Mouse (Mus musculus) embryonic facial prominence, embryonic 15.5 days (tissue): Measurements from ENCODE around the gene Prrxl1. TPM values are rescaled to one million over a fixed set of nuclear protein-coding genes. Genes with fewer than 3 reads are reported as not detected.

Experiments used
- ATAC-seq: fragments of 200-750 bp; cut with Nextera tagmentation; 2 replicates; pipeline ENCODE4 v1.8.0; 2017; ENCODE audit warnings: low read depth, moderate TSS enrichment; ENCODE audit not compliant: insufficient number of reproducible peaks, low FRiP score, low TSS enrichment
- H3K27ac ChIP-seq: fragments of 300-500 bp; sonication (generic); replicated peaks from 2 replicates; pipeline ENCODE4 v1.5.1; 2015; ENCODE audit warnings: mild to moderate bottlenecking, inconsistent platforms
- H3K27me3 ChIP-seq: fragments of 300-500 bp; sonication (generic); 2 replicates; pipeline ENCODE4 v1.6.1; 2015; ENCODE audit warnings: inconsistent platforms
- H3K36me3 ChIP-seq: fragments of 300-500 bp; sonication (generic); 2 replicates; pipeline ENCODE4 v1.6.1; 2015; ENCODE audit warnings: mild to moderate bottlenecking, inconsistent platforms
- H3K4me1 ChIP-seq: fragments of 300-500 bp; sonication (generic); 2 replicates; pipeline ENCODE4 v1.6.1; 2015; ENCODE audit warnings: inconsistent platforms
- H3K4me2 ChIP-seq: fragments of 300-500 bp; sonication (generic); replicated peaks from 2 replicates; pipeline ENCODE4 v1.6.1; 2015; ENCODE audit warnings: mild to moderate bottlenecking, inconsistent platforms
- H3K4me3 ChIP-seq: fragments of 300-500 bp; sonication (generic); replicated peaks from 2 replicates; pipeline ENCODE4 v1.5.1; 2015; ENCODE audit warnings: mild to moderate bottlenecking, inconsistent platforms
- H3K9ac ChIP-seq: fragments of 300-500 bp; sonication (generic); 2 replicates; pipeline ENCODE4 v1.6.1; 2015; ENCODE audit warnings: inconsistent platforms
- H3K9me3 ChIP-seq: fragments of 300-500 bp; sonication (generic); replicated peaks from 2 replicates; pipeline ENCODE4 v1.6.1; 2016; ENCODE audit warnings: inconsistent platforms
- WGBS: fragments of 180-500 bp; shearing (Covaris S2); methylation state at CpG from one replicate; pipeline ENCODE4 v1.1.7; 2015; 5-methylcytosine and 5-hydroxymethylcytosine counted together
- polyA plus RNA-seq: library from polyadenylated mRNA; unstranded; fragments of >200 nt; fragmentation: Nextera tagmentation; extraction: Ambion mirVana; gene quantifications from 2 replicates; pipeline ENCODE4 v1.2.1, GENCODE M21; 2015

The Prrxl1 gene
- polyA plus RNA-seq, 1 experiment from 2014 or later: 1.5 TPM

GRCm38 (mm10) chr14:32684735-32685105 is 85.5 kb downstream of the Prrxl1 start:
- no peak for ATAC-seq
- Histone ChIP-seq H3K9ac (no peak overlapping the region), H3K27ac (peak overlapping the region; percentile 48; the same call in 1 of the 2 replicates), H3K9me3 (no peaks in the 10 kb centered on the region), H3K4me1 (peaks cover 27% of the 10 kb centered on the region), H3K4me2 (no peak overlapping the region), H3K27me3 (peaks cover 5% of the 10 kb centered on the region; the same call in 1 of the 2 replicates), H3K36me3 (no peaks in the 10 kb centered on the region), H3K4me3 (0 out of 2 replicates have a peak overlapping the region, but pooled peaks have one; percentile 6)
- 62% methylated on average over 19 of the region's 19 CpGs for WGBS

DNA sequence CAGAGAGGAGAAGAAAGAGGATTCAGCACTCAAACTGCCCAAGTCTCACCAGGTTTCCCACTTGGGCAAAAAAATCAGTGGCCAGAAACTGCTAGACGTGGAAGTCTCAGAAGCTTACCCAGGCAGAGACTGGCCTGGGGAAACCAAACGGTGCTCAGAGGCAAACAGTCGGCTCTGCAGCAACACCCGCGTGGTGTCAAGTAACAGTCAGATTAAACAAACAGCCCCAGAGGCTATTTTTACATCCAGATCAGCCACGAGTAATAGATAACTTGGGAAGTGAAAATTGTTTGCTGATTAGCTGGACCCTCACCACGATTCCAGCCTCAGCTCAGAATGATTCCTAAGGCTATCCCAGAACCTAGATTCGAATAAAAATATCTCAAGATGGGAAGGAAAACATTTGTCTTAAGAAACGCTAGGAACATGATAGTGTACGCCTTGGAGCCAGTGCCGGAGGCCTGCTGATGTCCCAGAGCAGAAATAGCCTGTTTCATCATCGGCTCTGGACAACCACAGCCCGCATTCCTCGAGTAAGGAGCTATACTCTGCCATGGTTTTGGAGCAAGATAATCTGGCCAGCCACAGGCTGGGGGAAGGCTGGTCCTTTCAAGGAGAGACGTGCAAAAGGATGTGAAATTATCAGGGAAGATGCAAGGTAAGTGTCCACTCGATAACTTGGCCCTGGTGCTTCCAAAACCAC is 86.1 kb downstream of the Prrxl1 start, which contains the start of gene 3425401B19Rik:
Gene 3425401B19Rik (minus strand): TSS at position 170 of the 703 bp plus-strand sequence.
- H3K36me3 ChIP-seq: no peaks in the 10 kb centered on the region
- H3K9me3 ChIP-seq: no peaks in the 10 kb centered on the region
- peak within 1 kb of the TSS; percentile 27 for H3K4me2 ChIP-seq
- no peak for ATAC-seq
- peak within 1 kb of the TSS; percentile 48; the same call in 1 of the 2 replicates for H3K27ac ChIP-seq
- peaks cover 5% of the 10 kb centered on the region; the same call in 1 of the 2 replicates for H3K27me3 ChIP-seq
- peaks cover 27% of the 10 kb centered on the region for H3K4me1 ChIP-seq
- 0 out of 2 replicates have a peak within 1 kb of the TSS, but pooled peaks have one; percentile 7 for H3K4me3 ChIP-seq
- 42% methylated on average over 16 of the region's 16 CpGs for WGBS
- H3K9ac ChIP-seq: no peak within 1 kb of the TSS

DNA sequence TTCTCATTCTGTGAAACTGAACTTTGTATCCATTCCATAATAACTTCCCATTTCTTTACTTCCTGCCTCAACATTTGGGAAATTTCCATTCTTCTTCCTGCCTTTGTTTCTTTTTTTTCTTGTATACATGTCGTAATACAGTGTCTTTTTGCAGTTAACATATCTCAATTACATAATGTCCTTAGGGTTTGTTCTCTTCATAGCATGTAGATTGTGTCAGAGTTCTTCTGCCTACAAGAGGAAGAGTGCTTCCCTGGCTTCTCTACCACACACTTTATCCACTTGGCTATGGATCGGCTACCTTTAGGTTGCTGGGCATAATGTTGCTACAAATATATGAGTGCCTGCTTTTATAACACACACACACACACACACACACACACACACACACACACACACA is 96.7 kb downstream of the Prrxl1 start:
- no peak overlapping the region for H3K4me2 ChIP-seq
- 66% methylated on average over 2 of the region's 2 CpGs for WGBS

DNA sequence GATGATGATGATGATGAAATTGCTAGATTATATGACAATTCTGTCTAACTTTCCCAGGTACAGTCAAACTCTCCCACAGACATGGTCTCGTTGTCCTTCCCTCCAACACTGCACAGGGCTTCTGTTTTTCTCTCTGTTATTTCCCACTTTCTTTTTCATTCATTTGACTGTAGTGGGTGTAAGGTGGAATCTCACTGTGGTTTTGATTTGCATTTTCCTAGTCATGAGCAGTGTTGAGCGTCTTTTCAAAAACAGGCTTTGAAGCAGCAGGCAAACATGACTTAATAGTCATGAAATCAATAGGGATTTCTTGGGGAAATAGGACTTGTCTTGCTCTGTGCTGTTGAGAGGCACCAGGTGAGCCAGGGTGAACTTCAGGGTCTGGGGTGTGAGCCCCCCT is 97.1 kb downstream of the Prrxl1 start:
- no peak overlapping the region for H3K4me3 ChIP-seq
- H3K4me2 ChIP-seq: no peak overlapping the region
- no peak overlapping the region for H3K9ac ChIP-seq
- no peaks in the 10 kb centered on the region for H3K9me3 ChIP-seq
- no peaks in the 10 kb centered on the region for H3K4me1 ChIP-seq
- no peak overlapping the region for H3K27ac ChIP-seq
- H3K27me3 ChIP-seq: no peaks in the 10 kb centered on the region
- no peaks in the 10 kb centered on the region for H3K36me3 ChIP-seq
- 76% methylated on average over 2 of the region's 2 CpGs for WGBS
- no peak for ATAC-seq

More for the DNA sequence above, 96.7 kb downstream of the Prrxl1 start:
- Histone ChIP-seq H3K27ac (no peak overlapping the region), H3K9me3 (no peaks in the 10 kb centered on the region), H3K27me3 (no peaks in the 10 kb centered on the region), H3K4me1 (no peaks in the 10 kb centered on the region), H3K4me3 (no peak overlapping the region), H3K36me3 (no peaks in the 10 kb centered on the region), H3K9ac (no peak overlapping the region)
- no peak for ATAC-seq

DNA sequence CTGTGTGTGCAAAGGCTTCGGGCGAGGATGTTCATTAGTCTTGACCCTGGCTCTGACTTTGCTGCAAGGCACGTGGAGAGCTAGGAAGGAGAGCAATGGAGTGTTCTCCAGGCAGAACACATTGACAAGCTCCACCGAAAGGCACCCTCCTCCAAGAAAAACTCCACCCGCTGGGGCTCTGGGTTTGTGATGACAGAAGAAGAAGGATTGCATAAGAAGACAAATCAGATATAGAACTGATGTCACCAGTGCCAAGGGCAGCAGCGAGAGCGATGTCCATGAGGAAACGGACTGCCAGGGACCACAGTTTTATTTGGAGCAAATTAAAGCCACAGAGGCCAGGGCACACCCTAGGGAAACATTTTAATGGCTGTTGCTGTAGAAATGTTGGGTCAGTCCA is 98.6 kb downstream of the Prrxl1 start:
- Histone ChIP-seq H3K9me3 (no peaks in the 10 kb centered on the region), H3K4me1 (no peaks in the 10 kb centered on the region), H3K36me3 (no peaks in the 10 kb centered on the region), H3K4me2 (no peak overlapping the region), H3K4me3 (no peak overlapping the region), H3K9ac (no peak overlapping the region), H3K27ac (no peak overlapping the region), H3K27me3 (no peaks in the 10 kb centered on the region)
- 80% methylated on average over 8 of the region's 8 CpGs for WGBS
- no peak for ATAC-seq

DNA sequence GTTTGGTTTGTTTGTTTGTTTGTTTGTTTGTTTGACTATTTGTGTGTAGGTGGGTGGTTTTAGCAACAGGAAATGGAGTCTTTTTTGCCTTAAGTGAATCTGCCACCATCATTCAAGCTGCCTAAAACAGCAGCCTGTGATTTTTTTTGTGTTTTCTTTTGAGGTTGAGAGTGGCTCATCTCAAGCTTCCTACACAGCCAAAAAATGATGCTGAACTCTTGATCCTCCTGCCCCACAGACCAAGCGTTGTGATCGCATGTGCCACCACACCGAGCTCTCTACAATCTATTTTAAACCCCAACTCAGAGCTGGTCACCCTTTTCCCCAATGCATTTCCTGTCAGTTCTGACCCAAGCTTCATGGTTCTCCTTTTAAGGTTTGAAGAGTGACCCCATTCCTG is 99.3 kb downstream of the Prrxl1 start:
- Histone ChIP-seq H3K9ac (no peak overlapping the region), H3K36me3 (no peaks in the 10 kb centered on the region), H3K4me2 (no peak overlapping the region), H3K4me1 (no peaks in the 10 kb centered on the region), H3K27ac (no peak overlapping the region), H3K4me3 (no peak overlapping the region), H3K9me3 (no peaks in the 10 kb centered on the region), H3K27me3 (no peaks in the 10 kb centered on the region)
- WGBS: 77% methylated on average over 3 of the region's 3 CpGs
- no peak for ATAC-seq

Other genes starting within 250 kb of the Prrxl1 start
- 2.8 and 4.4 TPM in 2 replicates for gene 1700024G13Rik, start 211.0 kb upstream of the Prrxl1 start, polyA plus RNA-seq
- 0.39 and 0.53 TPM in 2 replicates for gene Slc18a3, start 134.6 kb upstream of the Prrxl1 start, polyA plus RNA-seq
- gene Chat, start 133.4 kb upstream of the Prrxl1 start, polyA plus RNA-seq: 0.05 TPM in 1 of 2 replicates, not detected in the other
- 17.8 and 23.0 TPM in 2 replicates for gene Ercc6, start 85.9 kb upstream of the Prrxl1 start, polyA plus RNA-seq
- 2.1 and 3.7 TPM in 2 replicates for gene 3425401B19Rik, start 85.9 kb downstream of the Prrxl1 start, polyA plus RNA-seq
- 0.60 and 0.68 TPM in 2 replicates for gene Tmem273, start 186.6 kb downstream of the Prrxl1 start, polyA plus RNA-seq
- gene Fam170b, start 234.6 kb downstream of the Prrxl1 start, polyA plus RNA-seq: 0.07 and 0.19 TPM in 2 replicates